Mouse (Mus musculus) small intestine, adult 10 weeks (tissue): ENCODE results near the gene Pla2r1. TPM values are rescaled to one million over a fixed set of nuclear protein-coding genes. Genes with fewer than 3 reads are reported as not detected.

Experiments used
- polyA plus RNA-seq: library from polyadenylated mRNA; stranded (reverse); fragments of 350-450 nt; fragmentation: Illumina TruSeq; extraction: RNeasy Lipid Tissue Mini Kit (QIAGEN cat#74804); gene quantifications from one replicate; pipeline ENCODE4 v1.2.3, GENCODE M21; 2014; ENCODE audit warnings: low replicate concordance

The Pla2r1 gene
- polyA plus RNA-seq, result 2.9 TPM

GRCm38 (mm10) chr2:60552902-60553682 is at the start of gene Pla2r1:
TSS of gene Pla2r1 (minus strand) at chr2:60553308.

GRCm38 (mm10) chr2:60382858-60383669 is 170.0 kb downstream of the Pla2r1 start, which contains the start of gene Ly75:
TSS of gene Ly75 (minus strand) at chr2:60383303.

Other genes starting within 250 kb of the Pla2r1 start
- gene Ly75, start 170.0 kb downstream of the Pla2r1 start, polyA plus RNA-seq, result 58.0 TPM
- gene Itgb6, start 169.3 kb upstream of the Pla2r1 start, polyA plus RNA-seq, result 10.7 TPM